Mouse (Mus musculus) midbrain, embryonic 11.5 days (tissue): ENCODE results near the gene Meis1. TPM values are rescaled to one million over a fixed set of nuclear protein-coding genes. Genes with fewer than 3 reads are reported as not detected.

Experiments used
- ATAC-seq: fragments of 200-750 bp; cut with Nextera tagmentation; 2 replicates; pipeline ENCODE4 v1.8.0; 2017; ENCODE audit warnings: moderate TSS enrichment, moderate library complexity; ENCODE audit not compliant: low FRiP score
- DNase-seq: peaks from one replicate; pipeline ENCODE4 v3.0.0; 2015; ENCODE audit warnings: low spot score; ENCODE audit errors: missing footprints
- H3K27ac ChIP-seq: fragments of 300-500 bp; sonication (generic); 2 replicates; pipeline ENCODE4 v1.5.1; 2014; ENCODE audit warnings: low read depth, low read length
- H3K27me3 ChIP-seq: fragments of 300-500 bp; sonication (generic); 2 replicates; pipeline ENCODE4 v1.6.1; 2014; ENCODE audit warnings: mild to moderate bottlenecking, low read length, moderate library complexity, mixed read lengths; ENCODE audit not compliant: control insufficient read depth, insufficient read depth
- H3K36me3 ChIP-seq: fragments of 300-500 bp; sonication (generic); 2 replicates; pipeline ENCODE4 v1.6.1; 2014; ENCODE audit warnings: mild to moderate bottlenecking, low read length, moderate library complexity, mixed read lengths; ENCODE audit not compliant: control insufficient read depth, insufficient read depth
- H3K4me1 ChIP-seq: fragments of 300-500 bp; sonication (generic); 2 replicates; pipeline ENCODE4 v1.6.1; 2014; ENCODE audit warnings: low read length; ENCODE audit not compliant: control insufficient read depth, insufficient read depth
- H3K4me2 ChIP-seq: fragments of 300-500 bp; sonication (generic); 2 replicates; pipeline ENCODE4 v1.6.1; 2014; ENCODE audit warnings: mild to moderate bottlenecking, moderate library complexity
- H3K4me3 ChIP-seq: fragments of 300-500 bp; sonication (generic); 2 replicates; pipeline ENCODE4 v1.5.1; 2014; ENCODE audit warnings: low read depth, low read length
- H3K9ac ChIP-seq: fragments of 300-500 bp; sonication (generic); 2 replicates; pipeline ENCODE4 v1.6.1; 2014; ENCODE audit warnings: low read length
- H3K9me3 ChIP-seq: fragments of 300-500 bp; sonication (generic); 2 replicates; pipeline ENCODE4 v1.6.1; 2016; ENCODE audit warnings: low read length; ENCODE audit not compliant: control insufficient read depth
- WGBS: fragments of 180-500 bp; shearing (Covaris S2); extraction: QIAGEN DNeasy Blood & Tissue Kit; methylation state at CpG from one replicate; pipeline ENCODE4 v1.1.7; 2014; 5-methylcytosine and 5-hydroxymethylcytosine counted together
- polyA plus RNA-seq: library from polyadenylated mRNA; unstranded; fragments of >200 nt; fragmentation: Nextera tagmentation; extraction: Ambion mirVana; gene quantifications from 2 replicates; pipeline ENCODE4 v1.2.1, GENCODE M21; 2014

The Meis1 gene
- polyA plus RNA-seq, 1 experiment from 2014 or later = 39.4 TPM

DNA sequence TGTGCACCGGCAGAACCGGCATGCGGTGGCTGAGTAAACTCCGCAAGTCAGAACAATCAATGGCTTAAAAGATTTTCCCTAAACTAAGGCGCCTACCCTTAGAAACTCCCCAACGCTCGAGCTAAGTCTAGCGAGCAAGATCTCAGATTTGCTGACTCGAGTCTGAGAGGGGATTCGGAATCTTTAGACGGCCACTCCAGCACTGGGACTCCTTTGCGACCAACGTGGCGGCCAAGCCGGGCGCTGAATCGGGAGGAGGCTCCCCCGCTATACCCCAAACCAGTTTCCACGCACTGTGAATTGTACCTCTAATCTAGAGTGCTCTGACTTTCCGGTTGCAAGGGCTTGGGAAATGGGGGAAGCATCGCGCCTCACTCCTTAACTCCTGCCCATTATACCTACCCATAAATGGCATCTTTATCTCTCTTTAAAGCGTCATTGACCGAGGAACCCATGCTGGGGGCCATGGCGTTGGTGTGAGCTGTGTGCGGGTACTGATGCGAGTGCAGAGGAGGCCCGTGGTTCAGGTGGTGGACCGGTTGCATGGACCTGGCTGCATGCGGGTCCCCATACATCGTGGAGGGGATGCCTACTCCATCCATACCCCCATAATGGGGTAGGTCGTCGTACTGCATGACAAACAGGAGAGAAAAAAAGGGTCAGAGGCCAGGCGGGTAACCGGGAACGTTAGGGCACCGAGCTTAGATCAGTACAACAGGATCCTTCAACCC, 2.9 kb downstream of the Meis1 start:
- H3K27me3 ChIP-seq = peaks cover 7% of the 10 kb centered on the region
- H3K27ac ChIP-seq = peak overlapping the region; percentile 67
- peak overlapping the region; percentile 82 for H3K9ac ChIP-seq
- H3K36me3 ChIP-seq = no peaks in the 10 kb centered on the region
- peak overlapping the region; percentile 66 for H3K4me3 ChIP-seq
- under 1% methylated on average over 37 of the region's 37 CpGs for whole genome bisulfite sequencing
- DNase-seq (peak; percentile 98), ATAC-seq (no peak)
- peaks cover 42% of the 10 kb centered on the region for H3K4me1 ChIP-seq
- no peaks in the 10 kb centered on the region for H3K9me3 ChIP-seq
- peak overlapping the region; percentile 95 for H3K4me2 ChIP-seq

DNA sequence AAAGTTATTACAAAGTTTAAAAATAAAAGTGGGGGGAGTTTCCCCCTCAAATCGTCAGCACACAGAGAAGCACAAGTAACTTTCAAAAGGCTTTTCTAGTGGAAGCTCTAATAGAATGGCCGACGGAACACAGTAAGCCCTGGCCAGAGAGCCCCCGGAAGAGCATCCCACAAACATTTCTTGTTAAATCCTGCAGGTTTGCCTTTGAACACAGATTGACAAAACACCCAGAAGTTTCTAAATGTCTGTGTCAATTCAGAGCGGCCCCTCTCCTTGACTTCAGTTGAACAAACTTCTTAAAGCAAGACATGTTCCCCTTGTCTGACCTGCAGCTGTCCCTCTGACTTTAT, 3.4 kb downstream of the Meis1 start:
- DNase-seq (no peak), ATAC-seq (no peak)
- H3K9ac ChIP-seq = peak overlapping the region; percentile 82
- H3K4me3 ChIP-seq = peak overlapping the region; percentile 66
- no peaks in the 10 kb centered on the region for H3K9me3 ChIP-seq
- peak overlapping the region; percentile 95 for H3K4me2 ChIP-seq
- H3K27ac ChIP-seq = peak overlapping the region; percentile 67
- H3K36me3 ChIP-seq = no peaks in the 10 kb centered on the region
- H3K27me3 ChIP-seq = peaks cover 7% of the 10 kb centered on the region
- H3K4me1 ChIP-seq = peaks cover 45% of the 10 kb centered on the region
- WGBS = 0% methylated on average over 5 of the region's 5 CpGs

DNA sequence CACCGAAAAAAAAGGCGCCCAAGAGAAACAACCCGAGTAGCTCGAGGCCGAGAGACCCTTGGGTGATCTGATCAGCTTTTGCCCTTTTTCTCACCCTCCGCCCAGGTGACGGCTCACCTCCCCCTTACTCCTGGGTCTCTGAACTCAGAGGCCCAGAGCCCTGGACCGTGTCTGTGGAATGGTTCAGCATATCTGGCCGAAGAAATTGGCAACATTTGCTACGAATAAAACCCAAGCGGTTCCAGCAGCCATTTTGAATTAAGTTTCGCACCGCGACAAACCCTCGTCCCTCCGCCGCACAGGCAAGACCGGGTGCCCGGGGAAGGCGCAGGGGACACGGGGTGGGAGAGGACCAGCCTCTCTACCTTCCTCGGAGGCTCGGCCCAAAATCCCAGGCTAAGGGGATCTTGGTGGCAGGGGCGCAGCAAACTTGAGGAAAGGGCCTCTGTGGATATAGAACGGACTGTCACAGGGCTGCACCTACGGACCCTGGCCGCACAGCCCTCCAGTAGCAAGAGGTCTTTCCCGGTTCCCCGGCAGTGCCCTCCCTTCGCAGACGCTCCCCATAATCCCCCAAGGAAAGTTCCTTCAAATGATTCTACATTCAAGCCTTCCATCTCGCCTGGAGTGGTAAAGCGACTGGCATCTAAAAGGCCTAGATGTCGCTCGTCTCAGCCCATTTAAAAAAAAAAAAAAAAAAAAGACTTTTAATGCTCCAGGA, 4.2 kb downstream of the Meis1 start:
- Histone ChIP-seq H3K36me3 (no peaks in the 10 kb centered on the region), H3K9ac (peak overlapping the region; percentile 82), H3K9me3 (no peaks in the 10 kb centered on the region), H3K4me3 (peak overlapping the region; percentile 66), H3K4me1 (peaks cover 51% of the 10 kb centered on the region), H3K27me3 (peaks cover 7% of the 10 kb centered on the region), H3K4me2 (peak overlapping the region; percentile 95), H3K27ac (no peak overlapping the region)
- WGBS = under 1% methylated on average over 35 of the region's 35 CpGs
- DNase-seq = peak; percentile 97
- ATAC-seq = no peak

DNA sequence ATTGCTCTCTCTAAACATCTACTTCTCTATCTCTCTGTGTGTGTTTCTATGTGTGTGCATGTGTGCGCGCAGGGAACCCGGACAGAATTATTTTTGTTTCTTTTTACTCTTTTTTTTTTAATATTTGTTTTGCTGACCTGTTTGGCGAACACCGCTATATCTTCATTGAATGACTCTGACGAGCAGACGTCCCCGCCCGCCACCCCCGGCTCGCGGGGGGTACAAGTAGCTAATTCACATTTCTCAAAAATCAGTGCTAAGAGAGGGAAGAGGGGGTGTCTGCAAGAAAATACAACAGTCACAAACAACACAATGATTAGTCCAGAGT, 4.7 kb downstream of the Meis1 start:
- ATAC-seq (no peak), DNase-seq (no peak)
- Histone ChIP-seq H3K4me1 (peaks cover 55% of the 10 kb centered on the region), H3K9ac (peak overlapping the region; percentile 82), H3K9me3 (no peaks in the 10 kb centered on the region), H3K4me2 (peak overlapping the region; percentile 95), H3K27me3 (peaks cover 9% of the 10 kb centered on the region), H3K36me3 (no peaks in the 10 kb centered on the region), H3K27ac (no peak overlapping the region), H3K4me3 (peak overlapping the region; percentile 66)
- WGBS = 7% methylated on average over 12 of the region's 12 CpGs

DNA sequence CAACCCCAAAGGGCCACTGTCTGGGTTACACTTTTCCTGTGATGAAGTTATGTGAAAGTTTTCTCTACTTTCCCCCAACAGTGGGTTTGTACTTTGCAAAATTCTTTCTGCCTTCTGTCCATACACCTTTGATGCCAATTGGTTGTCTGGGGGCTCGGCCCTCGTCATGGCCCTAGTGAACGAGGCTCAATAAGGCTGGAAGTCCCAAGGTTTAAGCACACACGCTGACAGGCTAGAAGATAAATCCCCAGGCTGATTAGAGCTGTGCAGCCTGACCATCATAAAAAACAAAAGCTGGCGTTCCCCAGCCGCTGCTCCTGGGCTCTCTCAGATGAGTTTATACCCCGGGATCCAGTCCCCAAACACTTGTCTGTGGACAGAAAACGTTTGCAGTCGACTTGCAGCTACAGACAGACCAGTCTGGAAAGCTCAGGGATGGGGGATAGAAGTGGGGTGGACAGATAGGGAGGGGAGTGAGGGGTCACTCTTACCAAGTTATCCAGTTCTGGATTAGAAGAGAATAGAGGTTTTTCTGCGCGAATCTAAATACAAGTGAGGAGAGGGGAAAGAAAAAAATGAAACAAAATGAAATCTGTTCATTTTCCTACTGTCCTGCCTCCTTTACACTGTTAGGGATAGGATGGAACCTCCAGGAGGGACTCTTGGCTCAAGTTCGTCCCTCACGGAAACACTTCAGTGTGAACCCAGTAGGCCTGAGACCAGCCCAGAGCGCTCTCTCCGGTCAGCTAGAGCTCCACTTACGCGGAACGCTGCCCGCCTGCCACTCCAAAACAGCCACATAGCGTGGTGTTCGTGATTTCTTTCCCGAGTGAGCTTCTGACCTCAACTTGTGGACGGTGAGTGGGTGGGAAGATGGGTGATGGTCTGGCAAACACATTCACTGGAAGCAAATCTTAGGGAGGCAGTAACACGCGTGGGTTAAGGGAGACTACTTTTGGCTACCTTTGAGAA, 5.4 kb downstream of the Meis1 start:
- peak overlapping the region; percentile 82 for H3K9ac ChIP-seq
- peaks cover 15% of the 10 kb centered on the region for H3K27me3 ChIP-seq
- no peaks in the 10 kb centered on the region for H3K36me3 ChIP-seq
- H3K4me3 ChIP-seq = peak overlapping the region; percentile 66
- WGBS = 5% methylated on average over 25 of the region's 25 CpGs
- H3K4me2 ChIP-seq = peak overlapping the region; percentile 95
- H3K4me1 ChIP-seq = peaks cover 61% of the 10 kb centered on the region
- DNase-seq (peak; percentile 96), ATAC-seq (no peak)
- H3K27ac ChIP-seq = peak overlapping the region; percentile 44; the same call in 1 of the 2 replicates
- H3K9me3 ChIP-seq = no peaks in the 10 kb centered on the region

DNA sequence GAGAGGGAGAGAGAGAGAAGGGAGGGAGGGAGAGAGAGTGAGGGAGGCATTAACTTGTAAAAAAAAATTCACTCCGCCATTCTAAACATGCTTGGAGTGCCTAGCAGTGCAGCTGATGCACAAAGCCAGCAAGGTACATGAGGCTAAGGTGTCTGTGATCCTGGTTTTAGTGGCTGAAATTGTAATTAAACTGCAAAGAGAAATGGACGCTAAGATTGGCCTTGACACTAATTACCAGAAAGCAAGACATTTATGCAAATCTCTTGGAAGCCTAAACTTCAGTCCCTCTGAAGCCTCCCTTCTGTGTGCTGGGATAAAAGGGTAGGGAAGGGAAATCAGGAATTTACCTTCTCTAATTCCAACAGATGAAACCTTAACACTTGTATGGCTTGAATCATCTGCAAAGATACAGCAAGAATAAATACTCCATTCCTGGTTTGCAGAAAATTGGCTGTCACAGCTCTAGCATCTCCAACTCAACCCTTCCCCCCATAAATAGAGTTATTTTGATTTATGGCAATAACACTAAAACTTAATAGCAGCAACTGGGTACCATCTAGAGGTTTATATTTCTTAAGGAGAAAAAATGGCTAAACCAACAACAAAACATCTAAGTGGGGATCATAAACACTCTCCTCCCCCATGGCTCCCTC, 6.2 kb downstream of the Meis1 start:
- DNase-seq (peak; percentile 89), ATAC-seq (no peak)
- WGBS = 21% methylated on average over 2 of the region's 2 CpGs
- H3K4me1 ChIP-seq = peaks cover 67% of the 10 kb centered on the region
- H3K4me3 ChIP-seq = no peak overlapping the region
- no peaks in the 10 kb centered on the region for H3K9me3 ChIP-seq
- H3K27ac ChIP-seq = no peak overlapping the region
- peaks cover 15% of the 10 kb centered on the region for H3K27me3 ChIP-seq
- no peaks in the 10 kb centered on the region for H3K36me3 ChIP-seq
- 0 out of 2 replicates have a peak overlapping the region, but pooled peaks have one; percentile 9 for H3K4me2 ChIP-seq
- no peak overlapping the region for H3K9ac ChIP-seq

DNA sequence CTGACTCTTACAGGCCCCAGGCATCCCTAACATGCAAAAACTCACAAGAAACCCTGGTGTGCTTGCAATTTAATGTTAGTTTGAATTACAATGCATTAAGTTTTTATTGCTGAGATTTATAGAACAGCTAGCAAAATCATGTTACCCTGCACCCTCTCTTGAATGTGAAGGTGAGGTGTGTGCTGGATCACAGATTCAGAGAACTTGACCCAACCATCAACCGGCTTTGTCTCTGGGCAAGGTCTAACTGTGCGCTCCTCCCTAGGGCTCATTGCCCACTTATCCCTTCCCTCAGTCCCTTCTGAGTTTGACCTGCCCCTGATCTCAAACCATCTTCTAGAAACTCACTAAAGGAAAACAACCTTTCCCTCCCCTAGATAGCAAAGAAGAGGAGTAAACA, 6.8 kb downstream of the Meis1 start:
- Histone ChIP-seq H3K4me3 (no peak overlapping the region), H3K27ac (no peak overlapping the region), H3K9me3 (no peaks in the 10 kb centered on the region), H3K27me3 (peaks cover 15% of the 10 kb centered on the region), H3K36me3 (no peaks in the 10 kb centered on the region), H3K4me2 (0 out of 2 replicates have a peak overlapping the region, but pooled peaks have one; percentile 9), H3K9ac (no peak overlapping the region), H3K4me1 (peaks cover 72% of the 10 kb centered on the region)
- ATAC-seq (no peak), DNase-seq (peak; percentile 82)
- WGBS = 16% methylated on average over 2 of the region's 2 CpGs

DNA sequence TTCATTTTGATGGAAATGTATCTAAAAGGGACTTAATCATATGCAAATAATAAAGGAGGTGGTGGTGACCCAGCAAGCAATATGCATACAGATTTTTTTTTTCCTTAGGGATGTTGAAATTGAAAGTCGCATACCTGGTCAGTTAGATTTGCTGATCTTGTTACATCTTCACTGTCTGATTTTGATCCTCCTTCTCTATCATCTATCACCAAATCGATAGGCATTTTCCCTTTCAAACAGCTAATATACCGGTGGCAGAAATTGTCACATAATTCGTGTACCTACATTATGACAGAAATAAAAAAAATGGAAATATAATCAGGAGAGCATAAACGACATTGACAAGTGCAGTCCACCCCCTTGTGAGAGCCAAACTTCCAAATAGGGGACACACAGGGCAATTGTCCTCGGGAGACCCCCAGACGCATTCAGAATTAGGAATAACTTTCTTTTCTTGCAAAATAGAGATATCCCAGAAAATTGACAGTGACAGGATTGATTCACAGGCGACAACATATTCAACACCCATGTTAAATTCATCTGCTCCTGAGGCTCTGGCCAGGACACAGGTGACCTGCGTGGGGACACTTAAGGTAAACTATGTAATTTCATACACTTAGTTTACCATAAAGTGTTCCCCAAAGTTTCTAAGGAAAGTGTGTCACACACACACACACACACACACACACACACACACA, 7.5 kb downstream of the Meis1 start:
- WGBS = 16% methylated on average over 9 of the region's 9 CpGs
- H3K27ac ChIP-seq = no peak overlapping the region
- H3K9ac ChIP-seq = no peak overlapping the region
- no peaks in the 10 kb centered on the region for H3K9me3 ChIP-seq
- peaks cover 15% of the 10 kb centered on the region for H3K27me3 ChIP-seq
- no peak overlapping the region; the same call in 1 of the 2 replicates for H3K4me3 ChIP-seq
- peak overlapping the region; percentile 23; the same call in 1 of the 2 replicates for H3K4me2 ChIP-seq
- peak; percentile 88 for DNase-seq
- ATAC-seq = no peak
- H3K36me3 ChIP-seq = no peaks in the 10 kb centered on the region
- H3K4me1 ChIP-seq = peaks cover 67% of the 10 kb centered on the region
